Mouse (Mus musculus): ENCODE measurements around the gene Olfr1143. TPM values are rescaled to one million over a fixed set of nuclear protein-coding genes. Genes with fewer than 3 reads are reported as not detected.

Olfr1143 gene
- not detected in 2 replicates for total RNA-seq (2015)
- not detected in 2 replicates for total RNA-seq (2017)

DNA sequence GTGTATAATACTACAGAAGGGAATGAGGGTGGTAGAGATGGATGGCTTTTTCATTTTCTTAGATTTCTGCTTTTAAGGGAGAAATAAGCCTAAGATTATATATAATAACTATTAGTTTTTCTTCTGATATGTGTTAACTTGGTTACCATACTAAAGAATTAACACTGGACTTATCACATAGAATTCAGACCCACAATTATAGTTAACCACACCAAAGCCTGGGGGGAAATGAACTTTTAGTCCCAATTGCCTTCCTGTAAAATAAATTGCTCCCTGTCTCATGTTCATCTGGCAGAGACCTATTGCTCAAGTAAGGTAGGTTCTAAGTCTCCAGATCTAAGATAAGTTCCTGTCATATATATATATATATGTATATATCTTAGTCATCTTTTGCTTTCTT is at the start of gene Olfr1143:
TSS of gene Olfr1143 (plus strand) at position 301 of the 400 bp plus-strand sequence.
- no peak for ATAC-seq (replicated peaks; ENCODE audit: poor library complexity)

DNA sequence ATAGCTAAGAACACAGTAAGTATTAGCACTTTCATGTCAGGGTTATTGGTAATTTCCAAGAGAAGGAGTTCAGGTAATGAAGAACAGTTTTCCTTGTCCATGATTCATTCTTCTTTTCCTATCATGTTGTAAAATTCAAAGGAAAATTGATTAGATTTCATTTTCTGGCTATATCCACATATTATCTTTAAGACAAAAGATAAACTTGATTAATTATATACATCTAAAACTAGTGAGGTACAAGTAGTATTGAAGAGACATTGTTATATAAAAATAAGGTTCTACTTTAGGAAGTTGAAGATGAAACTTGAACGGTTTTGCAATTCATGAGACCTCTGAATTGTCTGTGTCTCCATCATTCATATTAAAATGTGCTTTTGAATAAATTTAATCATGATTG is 46.5 kb upstream of the Olfr1143 start, which contains the start of gene Olfr1141:
TSS of gene Olfr1141 (minus strand) at position 101 of the 400 bp plus-strand sequence.
- no peak for ATAC-seq (replicated peaks; ENCODE audit: poor library complexity)

DNA sequence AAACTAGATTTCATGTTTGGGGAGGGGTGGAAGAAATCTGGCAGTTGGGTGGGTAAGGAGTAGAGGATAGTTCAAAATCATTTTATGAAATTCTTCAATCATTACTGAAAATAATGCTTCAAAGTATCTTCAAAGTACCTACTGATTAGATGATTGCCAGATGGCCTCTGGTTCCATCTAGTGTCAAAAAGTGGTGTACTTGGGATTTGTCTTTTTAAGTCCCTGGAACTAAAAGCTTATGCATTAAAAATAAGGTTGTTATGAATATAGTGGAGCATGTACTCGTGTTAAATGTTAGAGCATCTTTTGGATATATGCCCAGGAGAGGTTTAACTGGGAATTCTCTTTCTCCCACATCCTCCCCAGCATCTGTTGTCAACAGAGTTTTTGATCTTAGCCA is 24.2 kb upstream of the Olfr1143 start:
- ATAC-seq (replicated peaks; ENCODE audit: poor library complexity), result no peak

DNA sequence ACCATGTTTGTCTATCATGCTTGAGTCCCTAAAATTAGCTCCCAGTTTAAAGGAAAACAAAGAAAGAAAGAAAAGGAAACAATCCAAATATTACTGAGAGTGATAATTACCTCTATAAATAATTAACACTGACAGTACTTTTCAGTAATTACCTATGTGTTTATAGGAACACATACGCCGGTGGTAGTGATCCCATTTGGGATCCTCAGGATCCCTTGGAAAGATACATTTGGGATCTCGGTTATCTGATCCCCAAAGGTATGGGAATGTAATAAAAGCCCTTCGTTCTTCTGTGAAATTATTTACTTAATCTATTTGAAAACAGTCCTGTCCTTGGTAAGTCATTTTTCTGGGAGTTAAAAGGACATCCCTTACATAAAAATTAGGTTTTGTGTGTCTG is 21.2 kb upstream of the Olfr1143 start, which contains the start of gene Olfr152:
TSS of gene Olfr152 (plus strand) at position 301 of the 400 bp plus-strand sequence.
- no peak for ATAC-seq (replicated peaks; ENCODE audit: poor library complexity)

DNA sequence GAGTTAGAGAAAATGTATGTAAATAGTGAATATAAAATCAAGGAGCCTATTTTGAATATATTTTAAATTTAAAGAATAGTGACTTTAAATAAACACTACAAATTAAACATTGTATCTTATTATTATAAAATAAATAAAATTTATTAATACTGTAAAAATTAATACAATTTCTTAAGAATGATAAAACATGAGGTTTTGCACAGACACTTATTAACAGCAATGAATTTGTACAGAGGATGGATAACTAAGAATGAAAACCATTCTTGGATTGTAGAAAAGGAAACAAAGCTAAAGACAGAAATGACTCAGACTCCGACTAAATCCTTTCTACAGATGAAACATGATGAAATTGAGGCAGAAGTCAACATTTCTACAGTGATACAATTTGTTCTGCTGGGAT is 9.1 kb downstream of the Olfr1143 start, which contains the start of gene Olfr1145:
TSS of gene Olfr1145 (plus strand) at position 301 of the 400 bp plus-strand sequence.
- no peak for ATAC-seq (replicated peaks; ENCODE audit: poor library complexity)

DNA sequence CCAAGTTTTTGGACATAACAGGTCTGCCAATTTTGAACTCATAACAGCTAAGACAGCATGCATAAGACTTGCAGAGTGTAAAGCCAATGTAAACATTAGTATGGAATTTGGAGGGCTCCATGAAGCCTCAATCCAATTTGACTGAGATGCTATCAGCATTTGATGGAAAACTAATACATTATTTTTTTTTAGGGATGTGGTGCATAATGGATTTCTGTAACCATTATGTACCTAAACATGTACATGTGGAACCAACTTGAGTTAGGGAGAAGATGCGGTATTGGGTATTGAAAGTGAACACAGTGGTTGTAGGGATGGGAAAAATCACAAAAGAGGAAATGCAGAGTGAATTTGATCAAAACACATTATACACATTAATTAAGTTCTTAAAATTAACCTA is 29.8 kb downstream of the Olfr1143 start, which contains the start of gene Olfr1148:
TSS of gene Olfr1148 (plus strand) at position 301 of the 400 bp plus-strand sequence.
- ATAC-seq (replicated peaks; ENCODE audit: poor library complexity), result no peak

DNA sequence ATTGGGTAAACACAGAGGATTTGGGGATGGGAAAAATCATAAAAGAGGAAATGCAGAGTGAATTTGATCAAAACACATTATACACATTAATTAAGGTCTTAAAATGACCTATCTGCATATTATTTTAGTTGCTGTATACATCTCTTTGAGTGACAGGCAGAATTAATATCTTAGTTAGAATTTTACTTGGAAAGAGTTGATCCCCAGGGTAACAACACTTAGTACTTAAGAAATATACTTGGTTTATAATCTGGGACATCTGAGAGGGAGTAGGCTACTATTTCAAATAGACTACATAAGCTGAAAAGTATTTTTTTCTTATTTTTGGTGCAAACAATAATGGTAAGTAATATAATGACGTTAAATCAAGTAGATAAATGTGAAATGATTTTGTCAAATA is 43.3 kb downstream of the Olfr1143 start, which contains the start of gene Olfr1150-ps1:
TSS of gene Olfr1150-ps1 (plus strand) at position 301 of the 400 bp plus-strand sequence.
- no peak for ATAC-seq (replicated peaks; ENCODE audit: poor library complexity)

Other genes with a start within 250 kb of the Olfr1143 start
- gene Olfr1129, start 226.7 kb upstream of the Olfr1143 start, total RNA-seq (2015), result not detected in 2 replicates
- not detected in 2 replicates for gene Olfr1129, start 226.7 kb upstream of the Olfr1143 start, total RNA-seq (2017)
- not detected in 2 replicates for gene Olfr1130, start 194.4 kb upstream of the Olfr1143 start, total RNA-seq (2015)
- not detected in 2 replicates for gene Olfr1130, start 194.4 kb upstream of the Olfr1143 start, total RNA-seq (2017)
- not detected in 2 replicates for gene Olfr1131, start 173.5 kb upstream of the Olfr1143 start, total RNA-seq (2015)
- not detected in 2 replicates for gene Olfr1131, start 173.5 kb upstream of the Olfr1143 start, total RNA-seq (2017)
- not detected in 2 replicates for gene Olfr1132, start 163.1 kb upstream of the Olfr1143 start, total RNA-seq (2015)
- gene Olfr1132, start 163.1 kb upstream of the Olfr1143 start, total RNA-seq (2017), result not detected in 2 replicates
- not detected in 2 replicates for gene Olfr1133, start 153.2 kb upstream of the Olfr1143 start, total RNA-seq (2015)
- gene Olfr1133, start 153.2 kb upstream of the Olfr1143 start, total RNA-seq (2017), result not detected in 2 replicates
- gene Olfr1134, start 142.1 kb upstream of the Olfr1143 start, total RNA-seq (2015), result not detected in 2 replicates
- not detected in 2 replicates for gene Olfr1134, start 142.1 kb upstream of the Olfr1143 start, total RNA-seq (2017)
- gene Olfr1135, start 126.9 kb upstream of the Olfr1143 start, total RNA-seq (2015), result not detected in 2 replicates
- not detected in 2 replicates for gene Olfr1135, start 126.9 kb upstream of the Olfr1143 start, total RNA-seq (2017)
- not detected in 2 replicates for gene Olfr1136, start 106.6 kb upstream of the Olfr1143 start, total RNA-seq (2015)
- not detected in 2 replicates for gene Olfr1136, start 106.6 kb upstream of the Olfr1143 start, total RNA-seq (2017)
- not detected in 2 replicates for gene Olfr1137, start 87.4 kb upstream of the Olfr1143 start, total RNA-seq (2015)
- not detected in 2 replicates for gene Olfr1137, start 87.4 kb upstream of the Olfr1143 start, total RNA-seq (2017)
- gene Olfr1138, start 60.6 kb upstream of the Olfr1143 start, total RNA-seq (2015), result not detected in 2 replicates
- not detected in 2 replicates for gene Olfr1138, start 60.6 kb upstream of the Olfr1143 start, total RNA-seq (2017)
- not detected in 2 replicates for gene Olfr1140, start 56.8 kb upstream of the Olfr1143 start, total RNA-seq (2015)
- gene Olfr1140, start 56.8 kb upstream of the Olfr1143 start, total RNA-seq (2017), result not detected in 2 replicates
- not detected in 2 replicates for gene Olfr1141, start 46.6 kb upstream of the Olfr1143 start, total RNA-seq (2015)
- gene Olfr1141, start 46.6 kb upstream of the Olfr1143 start, total RNA-seq (2017), result not detected in 2 replicates
- not detected in 2 replicates for gene Olfr152, start 21.1 kb upstream of the Olfr1143 start, total RNA-seq (2015)
- gene Olfr152, start 21.1 kb upstream of the Olfr1143 start, total RNA-seq (2017), result not detected in 2 replicates
- not detected in 2 replicates for gene Olfr1145, start 9.2 kb downstream of the Olfr1143 start, total RNA-seq (2015)
- not detected in 2 replicates for gene Olfr1145, start 9.2 kb downstream of the Olfr1143 start, total RNA-seq (2017)
- gene Olfr1148, start 29.9 kb downstream of the Olfr1143 start, total RNA-seq (2015), result not detected in 2 replicates
- not detected in 2 replicates for gene Olfr1148, start 29.9 kb downstream of the Olfr1143 start, total RNA-seq (2017)
- gene Olfr1150-ps1, start 43.4 kb downstream of the Olfr1143 start, total RNA-seq (2015), result not detected in 2 replicates
- gene Olfr1150-ps1, start 43.4 kb downstream of the Olfr1143 start, total RNA-seq (2017), result not detected in 2 replicates
- not detected in 2 replicates for gene Olfr1151, start 55.3 kb downstream of the Olfr1143 start, total RNA-seq (2015)
- not detected in 2 replicates for gene Olfr1151, start 55.3 kb downstream of the Olfr1143 start, total RNA-seq (2017)
- not detected in 2 replicates for gene Olfr1152, start 65.9 kb downstream of the Olfr1143 start, total RNA-seq (2015)
- not detected in 2 replicates for gene Olfr1152, start 65.9 kb downstream of the Olfr1143 start, total RNA-seq (2017)
- not detected in 2 replicates for gene Olfr1153, start 94.4 kb downstream of the Olfr1143 start, total RNA-seq (2015)
- not detected in 2 replicates for gene Olfr1153, start 94.4 kb downstream of the Olfr1143 start, total RNA-seq (2017)
- gene Olfr1154, start 104.6 kb downstream of the Olfr1143 start, total RNA-seq (2015), result not detected in 2 replicates
- gene Olfr1154, start 104.6 kb downstream of the Olfr1143 start, total RNA-seq (2017), result not detected in 2 replicates
- not detected in 2 replicates for gene Olfr1155, start 144.5 kb downstream of the Olfr1143 start, total RNA-seq (2015)
- gene Olfr1155, start 144.5 kb downstream of the Olfr1143 start, total RNA-seq (2017), result not detected in 2 replicates
- not detected in 2 replicates for gene Olfr1156, start 152.5 kb downstream of the Olfr1143 start, total RNA-seq (2015)
- not detected in 2 replicates for gene Olfr1156, start 152.5 kb downstream of the Olfr1143 start, total RNA-seq (2017)
- gene Olfr1157, start 167.7 kb downstream of the Olfr1143 start, total RNA-seq (2015), result not detected in 2 replicates
- not detected in 2 replicates for gene Olfr1157, start 167.7 kb downstream of the Olfr1143 start, total RNA-seq (2017)
- not detected in 2 replicates for gene Olfr74, start 174.1 kb downstream of the Olfr1143 start, total RNA-seq (2015)
- not detected in 2 replicates for gene Olfr74, start 174.1 kb downstream of the Olfr1143 start, total RNA-seq (2017)
- gene Olfr1158, start 189.5 kb downstream of the Olfr1143 start, total RNA-seq (2015), result not detected in 2 replicates
- gene Olfr1158, start 189.5 kb downstream of the Olfr1143 start, total RNA-seq (2017), result not detected in 2 replicates
- not detected in 2 replicates for gene Olfr1160, start 207.7 kb downstream of the Olfr1143 start, total RNA-seq (2015)
- not detected in 2 replicates for gene Olfr1160, start 207.7 kb downstream of the Olfr1143 start, total RNA-seq (2017)
- gene Olfr1161, start 222.2 kb downstream of the Olfr1143 start, total RNA-seq (2015), result not detected in 2 replicates
- not detected in 2 replicates for gene Olfr1161, start 222.2 kb downstream of the Olfr1143 start, total RNA-seq (2017)
- gene Olfr73, start 237.1 kb downstream of the Olfr1143 start, total RNA-seq (2015), result not detected in 2 replicates
- gene Olfr73, start 237.1 kb downstream of the Olfr1143 start, total RNA-seq (2017), result not detected in 2 replicates

Data from megakaryocyte progenitor cell, adult 5-6 weeks (primary cell).